Mouse (Mus musculus) midbrain, postnatal 0 days (tissue): ENCODE data around the gene Hlcs. TPM values are rescaled to one million over a fixed set of nuclear protein-coding genes. Genes with fewer than 3 reads are reported as not detected.

ENCODE experiments used
- ATAC-seq: fragments of 200-750 bp; cut with Nextera tagmentation; 2 replicates; pipeline ENCODE4 v1.8.0; 2017; ENCODE audit warnings: moderate number of reproducible peaks, mild to moderate bottlenecking, moderate TSS enrichment, moderate library complexity; ENCODE audit not compliant: low FRiP score
- DNase-seq: peaks from one replicate; pipeline ENCODE4 v3.0.0-alpha.2; 2015; ENCODE audit warnings: low spot score
- H3K27ac ChIP-seq: fragments of 300-500 bp; sonication (generic); 2 replicates; pipeline ENCODE4 v1.5.1; 2014; ENCODE audit warnings: low read depth, mild to moderate bottlenecking, low read length, mixed read lengths
- H3K27me3 ChIP-seq: fragments of 300-500 bp; sonication (generic); 2 replicates; pipeline ENCODE4 v1.6.1; 2014; ENCODE audit warnings: low read length, control low read depth, mixed read lengths; ENCODE audit not compliant: insufficient read depth
- H3K36me3 ChIP-seq: fragments of 300-500 bp; sonication (generic); 2 replicates; pipeline ENCODE4 v1.6.1; 2014; ENCODE audit warnings: low read length, control low read depth, mixed read lengths; ENCODE audit not compliant: insufficient read depth
- H3K4me1 ChIP-seq: fragments of 300-500 bp; sonication (generic); 2 replicates; pipeline ENCODE4 v1.6.1; 2014; ENCODE audit warnings: mild to moderate bottlenecking, control low read depth, antibody characterized with exemption, low read length, mixed read lengths; ENCODE audit not compliant: insufficient read depth
- H3K4me2 ChIP-seq: fragments of 300-500 bp; sonication (generic); 2 replicates; pipeline ENCODE4 v1.6.1; 2014; ENCODE audit warnings: low read depth, mild to moderate bottlenecking, low read length, mixed read lengths; ENCODE audit not compliant: poor library complexity, severe bottlenecking
- H3K4me3 ChIP-seq: fragments of 300-500 bp; sonication (generic); 2 replicates; pipeline ENCODE4 v1.5.1; 2014; ENCODE audit warnings: low read depth, mild to moderate bottlenecking, low read length, moderate library complexity
- H3K9ac ChIP-seq: fragments of 300-500 bp; sonication (generic); replicated peaks from 2 replicates; pipeline ENCODE4 v1.6.1; 2014; ENCODE audit warnings: mild to moderate bottlenecking, low read length, moderate library complexity, mixed read lengths; ENCODE audit not compliant: poor library complexity, severe bottlenecking
- H3K9me3 ChIP-seq: fragments of 300-500 bp; sonication (generic); 2 replicates; pipeline ENCODE4 v1.6.1; 2016; ENCODE audit warnings: low read length, control low read depth
- CTCF ChIP-seq: IDR thresholded peaks from 2 replicates; pipeline ENCODE4 v1.5.1; 2016; ENCODE audit warnings: antibody characterized with exemption, mild to moderate bottlenecking
- WGBS: fragments of 180-500 bp; shearing (Covaris S2); extraction: QIAGEN DNeasy Blood & Tissue Kit; methylation state at CpG from one replicate; pipeline ENCODE4 v1.1.7; 2014; 5-methylcytosine and 5-hydroxymethylcytosine counted together
- polyA plus RNA-seq: library from polyadenylated mRNA; unstranded; fragments of >200 nt; fragmentation: Nextera tagmentation; extraction: Ambion mirVana; gene quantifications from 2 replicates; pipeline ENCODE4 v1.2.1, GENCODE M21; 2015
- total RNA-seq: library from RNA; depleted of rRNA; stranded (reverse); fragments of >200 nt; gene quantifications from 2 replicates; pipeline ENCODE4 v1.2.3, GENCODE M21; 2014

Gene Hlcs
- total and polyA plus RNA-seq, 2 experiments from 2014 or later, result 7.8 to 10.0 TPM

- Histone ChIP-seq H3K4me2 (no peak overlapping the region), H3K9ac (no peak overlapping the region), H3K4me1 (no peaks in the 10 kb centered on the region), H3K9me3 (no peaks in the 10 kb centered on the region), H3K27me3 (no peaks in the 10 kb centered on the region), H3K4me3 (no peak overlapping the region), H3K36me3 (no peaks in the 10 kb centered on the region), H3K27ac (no peak overlapping the region)
- ATAC-seq (no peak), DNase-seq (no peak)
- no peak for TF ChIP-seq CTCF
- WGBS, result 53% methylated on average over 12 of the region's 12 CpGs
These were observed 58.9 kb downstream of the Hlcs start for GRCm38 (mm10) chr16:94254415-94254891.

GRCm38 (mm10) chr16:94253671-94254414 lies 59.5 kb downstream of the Hlcs start:
- Histone ChIP-seq H3K27me3 (no peaks in the 10 kb centered on the region), H3K4me3 (no peak overlapping the region), H3K27ac (no peak overlapping the region), H3K36me3 (no peaks in the 10 kb centered on the region), H3K9me3 (no peaks in the 10 kb centered on the region), H3K9ac (no peak overlapping the region), H3K4me2 (no peak overlapping the region), H3K4me1 (no peaks in the 10 kb centered on the region)
- WGBS, result 63% methylated on average over 24 of the region's 24 CpGs
- TF ChIP-seq CTCF, result no peak
- DNase-seq (no peak), ATAC-seq (no peak)

GRCm38 (mm10) chr16:94251756-94252155 lies 61.6 kb downstream of the Hlcs start:
- Histone ChIP-seq H3K27ac (no peak overlapping the region), H3K4me1 (no peaks in the 10 kb centered on the region), H3K36me3 (no peaks in the 10 kb centered on the region), H3K9ac (no peak overlapping the region), H3K9me3 (no peaks in the 10 kb centered on the region), H3K4me3 (no peak overlapping the region), H3K4me2 (no peak overlapping the region), H3K27me3 (no peaks in the 10 kb centered on the region)
- no peak for TF ChIP-seq CTCF
- DNase-seq, result no peak
- no peak for ATAC-seq
- WGBS, result 82% methylated on average over 13 of the region's 13 CpGs

GRCm38 (mm10) chr16:94250640-94251349 lies 62.6 kb downstream of the Hlcs start:
- 82% methylated on average over 15 of the region's 15 CpGs for WGBS
- ATAC-seq (no peak), DNase-seq (no peak)
- Histone ChIP-seq H3K9me3 (no peaks in the 10 kb centered on the region), H3K27ac (no peak overlapping the region), H3K4me3 (no peak overlapping the region), H3K9ac (no peak overlapping the region), H3K4me2 (no peak overlapping the region), H3K27me3 (no peaks in the 10 kb centered on the region), H3K4me1 (no peaks in the 10 kb centered on the region), H3K36me3 (no peaks in the 10 kb centered on the region)
- no peak for TF ChIP-seq CTCF

- H3K9ac ChIP-seq, result no peak overlapping the region
- ATAC-seq (no peak), DNase-seq (no peak)
- no peaks in the 10 kb centered on the region for H3K27me3 ChIP-seq
- no peaks in the 10 kb centered on the region for H3K9me3 ChIP-seq
- H3K27ac ChIP-seq, result no peak overlapping the region
- no peak for TF ChIP-seq CTCF
- no peaks in the 10 kb centered on the region for H3K4me1 ChIP-seq
- no peaks in the 10 kb centered on the region for H3K36me3 ChIP-seq
- WGBS, result 60% methylated on average over 12 of the region's 12 CpGs
- H3K4me3 ChIP-seq, result no peak overlapping the region
- H3K4me2 ChIP-seq, result no peak overlapping the region
These were observed 63.2 kb downstream of the Hlcs start for GRCm38 (mm10) chr16:94250136-94250535.

GRCm38 (mm10) chr16:94249666-94250065 lies 63.7 kb downstream of the Hlcs start:
- no peaks in the 10 kb centered on the region for H3K36me3 ChIP-seq
- no peaks in the 10 kb centered on the region for H3K4me1 ChIP-seq
- no peak for ATAC-seq
- H3K4me3 ChIP-seq, result no peak overlapping the region
- no peak overlapping the region for H3K9ac ChIP-seq
- H3K4me2 ChIP-seq, result no peak overlapping the region
- H3K27me3 ChIP-seq, result no peaks in the 10 kb centered on the region
- no peaks in the 10 kb centered on the region for H3K9me3 ChIP-seq
- no peak for TF ChIP-seq CTCF
- no peak overlapping the region for H3K27ac ChIP-seq
- WGBS, result 89% methylated on average over 10 of the region's 10 CpGs
- no peak for DNase-seq
